Mouse (Mus musculus) lung, postnatal 14 days (tissue): ENCODE results near the gene Ctc1.

ENCODE experiments used
- DNase-seq: peaks from one replicate; pipeline ENCODE4 v3.0.0; 2021

The Ctc1 gene

GRCm38 (mm10) chr11:69051771-69052170 is 36.1 kb downstream of the Ctc1 start:
- DNase-seq, result no peak

GRCm38 (mm10) chr11:69052824-69053421 is 37.2 kb downstream of the Ctc1 start:
- DNase-seq, result no peak

GRCm38 (mm10) chr11:69053848-69054247 is 38.1 kb downstream of the Ctc1 start:
- DNase-seq, result no peak

- DNase-seq, result no peak
Measured at GRCm38 (mm10) chr11:69058265-69058664, 42.6 kb downstream of the Ctc1 start.

- DNase-seq, result no peak
Measured at GRCm38 (mm10) chr11:69058729-69059356, 43.1 kb downstream of the Ctc1 start.

DNA sequence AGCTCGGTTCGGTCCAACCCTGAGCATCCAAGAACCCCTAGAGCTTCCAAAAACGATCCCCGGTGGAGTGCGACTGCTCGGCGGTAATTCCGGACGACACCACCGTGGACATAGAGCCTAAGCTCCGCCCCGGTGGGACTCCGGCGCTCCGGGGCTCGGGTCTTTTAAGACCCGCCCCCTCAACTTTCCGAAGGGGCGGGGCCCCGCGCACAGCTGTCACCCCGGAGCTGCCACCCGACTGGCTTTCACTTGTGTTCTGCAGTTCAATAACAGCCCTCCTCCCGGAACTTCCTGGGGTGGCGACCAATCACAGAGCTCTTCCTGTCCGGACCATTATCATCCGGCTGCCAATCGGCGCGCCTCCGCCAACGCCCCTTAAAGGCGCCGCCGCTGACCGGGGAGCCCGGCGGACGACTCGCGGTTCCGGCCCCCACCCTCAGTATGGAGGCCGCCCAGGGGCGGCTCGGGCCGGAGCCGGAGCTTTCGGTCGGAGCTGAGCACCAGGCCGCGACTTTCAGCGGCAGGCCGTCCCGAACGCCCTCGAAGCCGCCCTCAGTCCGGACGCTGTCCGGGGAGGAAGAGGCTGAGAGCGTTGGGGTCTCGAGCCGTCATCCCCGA is 43.8 kb downstream of the Ctc1 start, which contains the start of gene Borcs6:
TSS of gene Borcs6 (plus strand) at position 361 of the 618 bp plus-strand sequence.
- peak; percentile 93 for DNase-seq

DNA sequence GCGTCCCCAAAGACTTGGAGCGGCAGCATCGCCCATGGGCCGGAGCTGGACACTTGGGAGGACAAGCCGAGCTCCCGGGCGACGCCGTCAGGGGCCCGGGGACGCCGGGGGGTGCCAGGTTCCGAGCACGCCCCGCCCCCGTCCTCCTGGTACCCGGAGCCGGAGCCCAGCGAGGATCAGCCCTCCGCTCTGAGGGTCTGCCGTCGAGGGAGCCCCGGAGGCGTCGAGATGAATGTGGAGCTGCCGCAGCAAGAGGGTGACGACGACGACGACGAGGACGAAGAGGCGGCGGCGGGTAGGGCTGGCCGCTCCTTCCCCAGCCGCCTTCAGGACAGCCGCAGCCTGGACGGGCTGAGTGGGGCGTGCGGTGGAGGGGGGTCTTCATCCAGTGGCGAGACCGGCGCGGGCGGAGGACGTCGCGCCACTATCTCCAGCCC is 44.3 kb downstream of the Ctc1 start:
- no peak for DNase-seq

GRCm38 (mm10) chr11:69060448-69061254 is 44.9 kb downstream of the Ctc1 start:
- DNase-seq, result no peak

DNA sequence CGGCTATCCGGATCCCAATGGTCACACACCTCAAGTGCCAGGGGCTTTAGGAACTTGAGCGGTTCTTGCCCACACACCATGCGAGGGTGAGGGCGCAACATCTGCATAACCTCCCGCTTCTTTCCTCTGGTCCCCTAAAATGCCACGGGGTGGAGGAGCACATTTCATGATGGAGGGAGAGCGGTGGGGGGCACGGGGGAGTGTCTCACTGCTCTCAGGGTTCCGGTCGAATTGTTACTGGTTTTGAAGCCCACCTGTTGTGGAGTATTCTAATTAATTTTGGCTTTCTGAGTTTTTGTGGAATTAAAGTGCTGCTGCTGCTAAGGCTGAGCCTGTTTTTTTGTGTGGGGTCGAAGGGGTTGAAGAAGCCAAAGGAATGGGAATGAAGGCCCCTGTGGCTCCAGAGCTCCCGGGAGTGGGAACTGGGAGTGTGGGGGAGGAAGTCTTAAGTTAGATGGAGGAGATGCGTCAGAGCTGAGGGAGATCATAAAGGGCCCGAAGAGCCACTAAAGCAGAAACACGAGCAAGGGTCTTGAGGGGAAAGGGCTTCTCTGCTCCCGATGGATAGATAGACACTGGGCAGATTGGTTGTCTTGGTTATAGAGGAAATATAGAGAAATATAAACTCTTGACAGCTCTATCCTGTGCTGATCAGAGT is 45.7 kb downstream of the Ctc1 start:
- DNase-seq, result no peak

DNA sequence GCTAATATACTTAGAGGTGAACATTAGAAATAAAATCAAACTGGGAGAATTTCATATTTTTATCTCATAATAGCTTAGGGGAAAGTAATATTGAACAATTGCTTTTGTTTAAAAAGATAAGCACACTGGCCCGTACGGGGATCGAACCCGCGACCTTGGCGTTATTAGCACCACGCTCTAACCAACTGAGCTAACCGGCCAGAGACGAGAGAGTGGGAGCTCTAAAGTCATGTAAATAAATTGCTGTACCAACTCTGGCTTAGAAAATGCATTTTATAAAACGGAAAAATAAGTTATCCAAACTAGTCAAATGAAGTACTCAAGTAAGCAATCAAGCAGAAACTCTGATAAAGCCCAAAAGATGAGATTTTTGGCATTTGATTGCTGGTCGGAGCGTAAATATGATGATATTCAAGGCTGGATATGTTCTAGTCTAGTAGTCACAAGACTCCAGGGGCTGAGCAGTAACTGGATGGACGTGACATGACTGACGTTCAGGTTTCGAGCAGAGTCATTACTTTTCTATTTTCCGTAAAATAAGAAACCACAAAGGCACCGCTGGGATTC is 46.6 kb downstream of the Ctc1 start:
- peak; percentile 86 for DNase-seq

- peak; percentile 99 for DNase-seq
Measured at GRCm38 (mm10) chr11:69062761-69063224, 47.1 kb downstream of the Ctc1 start.

DNA sequence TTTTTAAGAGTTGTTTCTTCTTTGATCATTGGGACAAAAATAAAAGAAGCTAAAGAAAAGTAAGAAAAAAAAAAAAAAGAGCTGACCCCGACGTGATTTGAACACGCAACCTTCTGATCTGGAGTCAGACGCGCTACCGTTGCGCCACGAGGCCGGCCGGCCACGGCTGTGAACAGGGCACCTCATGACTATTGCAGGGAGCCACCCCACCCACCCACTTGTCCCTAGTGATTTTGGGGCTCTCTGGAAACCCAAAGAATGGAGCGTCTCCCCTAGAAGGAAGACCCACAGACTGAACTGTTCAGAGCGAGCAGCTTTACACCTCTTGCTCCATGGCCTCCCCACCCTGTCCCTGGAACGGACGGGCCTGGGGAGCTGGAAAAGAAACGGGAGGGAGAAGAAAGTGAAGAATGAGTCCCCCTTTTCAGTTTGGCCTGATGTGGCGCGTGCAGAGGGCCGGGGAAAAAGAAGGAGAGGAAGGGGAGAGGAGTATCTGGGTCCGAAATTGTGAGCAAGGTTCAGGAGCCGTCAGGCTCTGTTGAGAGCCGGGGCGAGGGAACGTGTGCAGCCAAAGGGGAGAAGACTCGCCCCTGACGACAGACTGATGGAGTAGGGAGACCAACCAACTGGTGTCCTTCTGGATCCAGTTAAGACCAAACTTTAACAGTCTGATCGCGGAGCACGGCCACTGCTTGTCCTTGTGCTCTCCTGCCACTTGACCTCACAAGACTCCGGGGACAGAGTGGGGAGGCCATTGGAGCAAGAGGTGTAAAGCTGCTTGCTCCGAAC is 47.9 kb downstream of the Ctc1 start:
- DNase-seq, result peak; percentile 91

DNA sequence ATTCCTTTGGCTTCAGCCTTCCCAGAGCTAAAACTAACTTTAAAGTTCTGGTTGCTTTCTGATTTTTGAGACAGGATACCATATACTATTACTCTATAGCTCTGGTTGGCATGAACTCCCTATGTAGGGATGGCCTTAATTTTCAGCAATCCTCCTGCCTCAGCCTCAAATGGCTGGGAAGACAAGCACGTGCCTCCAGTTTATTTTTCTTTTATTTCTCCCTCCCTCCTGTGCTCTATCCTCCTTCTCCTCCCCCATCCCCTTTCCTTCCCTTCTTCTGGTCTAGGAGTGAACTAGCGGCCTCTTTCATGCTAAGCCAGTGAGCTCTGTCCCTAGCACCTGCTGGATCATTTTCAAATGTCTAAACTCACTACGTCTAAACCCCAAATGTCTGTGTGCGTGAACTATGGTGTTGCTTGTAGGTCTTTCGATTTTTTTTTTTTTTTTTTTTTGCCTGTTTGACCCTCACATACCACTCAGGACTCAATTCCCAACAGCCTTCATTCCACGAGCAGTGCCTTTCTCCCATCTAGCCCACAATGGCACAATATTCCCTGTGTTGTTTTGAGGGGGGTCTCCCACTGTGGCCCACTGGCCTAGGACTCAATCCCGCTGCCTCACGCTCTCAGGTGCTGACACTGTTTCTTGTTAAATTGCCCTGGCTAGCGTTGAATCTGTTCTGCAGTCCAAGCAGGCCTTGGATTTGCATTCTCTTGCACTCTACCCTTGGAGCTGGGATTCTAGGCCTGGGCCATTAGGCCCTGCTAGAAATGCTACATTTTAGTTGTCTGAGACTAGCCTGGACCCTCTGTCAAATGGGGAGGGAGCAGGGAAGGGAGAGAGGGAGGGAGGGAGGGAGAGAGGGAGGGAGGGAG is 48.8 kb downstream of the Ctc1 start:
- no peak for DNase-seq

DNA sequence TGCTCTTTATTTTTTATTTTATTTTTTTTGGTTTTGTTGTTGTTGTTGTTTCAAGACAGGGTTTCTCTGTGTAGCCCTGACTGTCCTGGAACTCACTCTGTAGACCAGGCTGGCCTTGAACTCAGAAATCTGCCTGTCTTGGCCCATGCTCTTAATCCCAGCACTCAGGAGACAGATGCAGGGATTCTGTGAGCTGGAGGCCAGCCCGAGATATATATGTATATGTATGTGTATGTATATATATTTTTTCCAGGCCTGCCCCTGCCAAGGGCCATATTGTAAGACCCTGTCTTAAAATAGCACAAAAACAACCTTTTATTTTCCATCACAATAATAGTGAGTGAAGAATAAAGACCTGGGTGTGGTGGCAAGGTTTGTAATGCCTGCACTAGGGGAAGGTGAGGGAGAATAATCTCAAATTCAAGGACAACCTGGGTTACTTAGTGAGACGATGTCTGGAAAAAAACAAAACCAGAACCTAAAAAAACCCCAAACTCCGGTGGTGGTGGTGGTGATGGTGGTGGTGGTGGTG is 49.7 kb downstream of the Ctc1 start:
- DNase-seq, result no peak

- DNase-seq, result no peak
Measured at GRCm38 (mm10) chr11:69066163-69066861, 50.6 kb downstream of the Ctc1 start.

GRCm38 (mm10) chr11:69066956-69067355 is 51.2 kb downstream of the Ctc1 start:
- peak; percentile 91 for DNase-seq

DNA sequence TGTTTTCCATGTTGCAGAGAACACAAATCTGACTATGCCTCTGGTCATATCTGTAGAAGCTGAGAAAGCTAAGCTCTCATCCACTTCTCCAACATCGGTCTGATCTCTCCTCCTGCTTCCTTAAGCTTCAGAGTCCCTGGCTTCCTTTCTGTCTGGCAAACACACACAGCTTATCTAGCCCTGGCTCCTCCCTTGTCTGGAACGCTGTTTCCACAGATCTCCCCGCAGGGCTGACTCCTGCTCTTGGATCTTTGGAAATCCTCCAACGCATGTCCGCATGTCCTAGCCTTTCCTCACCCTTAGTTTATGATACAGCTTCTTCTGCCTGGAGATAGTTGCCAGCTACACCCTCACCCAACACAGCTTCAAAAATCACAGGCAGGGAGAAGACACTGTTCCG is 51.9 kb downstream of the Ctc1 start:
- no peak for DNase-seq

- no peak for DNase-seq
Measured at GRCm38 (mm10) chr11:69070093-69070492, 54.4 kb downstream of the Ctc1 start.

DNA sequence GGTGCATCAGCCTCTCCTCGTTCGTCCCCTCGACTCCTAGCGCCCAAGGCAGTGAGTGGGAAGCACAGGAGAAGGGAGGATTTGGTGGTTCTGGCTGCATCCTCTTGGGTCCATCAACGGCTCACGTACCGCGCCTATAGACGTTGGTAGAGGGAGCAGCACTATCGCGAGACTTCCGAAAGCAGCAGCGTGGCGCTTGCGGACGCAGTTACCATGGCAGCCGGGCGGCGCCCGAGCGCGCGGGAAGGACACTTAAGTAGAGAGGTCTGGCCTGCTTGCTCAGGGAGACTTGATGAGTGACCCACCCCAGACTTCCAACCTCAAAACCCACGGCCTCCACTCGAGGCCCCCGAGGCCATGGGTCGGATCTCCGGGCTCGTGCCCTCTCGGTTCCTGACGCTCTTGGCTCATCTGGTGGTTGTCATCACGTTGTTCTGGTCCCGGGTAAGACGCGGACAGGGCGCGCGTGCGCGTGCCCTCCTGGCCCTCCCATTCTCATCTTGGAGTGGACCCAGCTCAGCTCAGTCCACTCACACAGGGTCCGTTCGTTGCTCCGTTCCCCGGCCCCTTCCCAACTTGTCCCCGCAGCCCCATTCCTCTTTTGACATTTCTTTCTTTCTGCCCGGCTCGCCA is 55.0 kb downstream of the Ctc1 start, which contains the start of gene Tmem107:
TSS of gene Tmem107 (plus strand) at position 217 of the 633 bp plus-strand sequence.
- DNase-seq, result peak; percentile 94
